In genomic region chr11:54884197-54884828, GRCm38 (mm10) we compare ENCODE assay signal across 9 mouse cellular contexts. TPM values are rescaled to one million over a fixed set of nuclear protein-coding genes. Genes with fewer than 3 reads are reported as not detected.
DNase-seq lines count a peak whose midpoint lies in the region; ATAC-seq and TF ChIP-seq lines count a peak whose summit lies in the region.
"Had no signal": no experiment of that assay in that cellular context is flagged by ENCODE, and none has a peak within 500 bp of the region (broad histone marks: within the 10 kb centered on the region; RNA-seq: fewer than 3 reads in every experiment).

No protein-coding gene starts in this region.

- no peaks in the 10 kb centered on the region for H3K27me3 ChIP-seq in heart, embryonic 13.5 days (replicated peaks)
- no peaks in the 10 kb centered on the region for H3K27me3 ChIP-seq in midbrain, embryonic 11.5 days (ENCODE audit: control insufficient read depth, insufficient read depth, low read length)
- no peaks in the 10 kb centered on the region for H3K27me3 ChIP-seq in midbrain, embryonic 13.5 days
- no peaks in the 10 kb centered on the region for H3K27me3 ChIP-seq in kidney, postnatal 0 days (ENCODE audit: insufficient read depth, low read length)
- no peaks in the 10 kb centered on the region for H3K27me3 ChIP-seq in stomach, embryonic 14.5 days (ENCODE audit: control insufficient read depth, insufficient read depth, low read length)
- H3K27me3 ChIP-seq: neural tube, embryonic 13.5 days had no signal

- ATAC-seq in heart, embryonic 13.5 days (ENCODE audit: extremely low read depth, insufficient number of reproducible peaks, low FRiP score, low TSS enrichment), result no peak
- no peak for ATAC-seq in midbrain, embryonic 11.5 days (ENCODE audit: low FRiP score)
- no peak for ATAC-seq in midbrain, embryonic 13.5 days
- ATAC-seq in kidney, postnatal 0 days (replicated peaks; ENCODE audit: low FRiP score, low read depth), result no peak
- no peak for ATAC-seq in stomach, embryonic 14.5 days (ENCODE audit: insufficient number of reproducible peaks, insufficient read depth, low FRiP score, low read depth)

- no peaks in the 10 kb centered on the region; the same call in 1 of the 2 replicates for H3K9me3 ChIP-seq in heart, embryonic 13.5 days
- H3K9me3 ChIP-seq in midbrain, embryonic 11.5 days (ENCODE audit: control insufficient read depth, low read length), result no peaks in the 10 kb centered on the region
- no peaks in the 10 kb centered on the region for H3K9me3 ChIP-seq in midbrain, embryonic 13.5 days
- no peaks in the 10 kb centered on the region for H3K9me3 ChIP-seq in kidney, postnatal 0 days (replicated peaks; ENCODE audit: low read length)
- no peaks in the 10 kb centered on the region for H3K9me3 ChIP-seq in stomach, embryonic 14.5 days (ENCODE audit: control insufficient read depth, low read depth, low read length)
- H3K9me3 ChIP-seq: neural tube, embryonic 13.5 days had no signal

- H3K27ac ChIP-seq in heart, embryonic 13.5 days (replicated peaks), result peak overlapping the region; percentile 55
- H3K27ac ChIP-seq in midbrain, embryonic 11.5 days (ENCODE audit: low read depth, low read length), result no peak overlapping the region
- no peak overlapping the region for H3K27ac ChIP-seq in midbrain, embryonic 13.5 days
- H3K27ac ChIP-seq in kidney, postnatal 0 days, result peak overlapping the region; percentile 88
- peak overlapping the region; percentile 11; the same call in 1 of the 2 replicates for H3K27ac ChIP-seq in stomach, embryonic 14.5 days (ENCODE audit: low read length)
- H3K27ac ChIP-seq: neural tube, embryonic 13.5 days had no signal

- 73% methylated on average over 5 of the region's 5 CpGs for WGBS in heart, embryonic 13.5 days
- 82% methylated on average over 5 of the region's 5 CpGs for WGBS in midbrain, embryonic 11.5 days
- WGBS in midbrain, embryonic 13.5 days, result 75% methylated on average over 5 of the region's 5 CpGs
- 78% methylated on average over 5 of the region's 5 CpGs for WGBS in kidney, postnatal 0 days
- WGBS in stomach, embryonic 14.5 days, result 76% methylated on average over 5 of the region's 5 CpGs

- H3K4me2 ChIP-seq in heart, embryonic 13.5 days, result no peak overlapping the region
- no peak overlapping the region for H3K4me2 ChIP-seq in midbrain, embryonic 11.5 days
- H3K4me2 ChIP-seq in midbrain, embryonic 13.5 days (replicated peaks), result no peak overlapping the region
- H3K4me2 ChIP-seq in kidney, postnatal 0 days (ENCODE audit: low read length), result peak overlapping the region; percentile 21
- H3K4me2 ChIP-seq in stomach, embryonic 14.5 days (replicated peaks; ENCODE audit: low read depth, low read length), result no peak overlapping the region
- H3K4me2 ChIP-seq: neural tube, embryonic 13.5 days had no signal

- H3K36me3 ChIP-seq in heart, embryonic 13.5 days, result no peaks in the 10 kb centered on the region
- no peaks in the 10 kb centered on the region for H3K36me3 ChIP-seq in midbrain, embryonic 11.5 days (ENCODE audit: control insufficient read depth, insufficient read depth, low read length)
- no peaks in the 10 kb centered on the region for H3K36me3 ChIP-seq in midbrain, embryonic 13.5 days
- H3K36me3 ChIP-seq in kidney, postnatal 0 days (ENCODE audit: insufficient read depth, low read length), result no peaks in the 10 kb centered on the region
- no peaks in the 10 kb centered on the region for H3K36me3 ChIP-seq in stomach, embryonic 14.5 days (ENCODE audit: control insufficient read depth, insufficient read depth, low read length)
- H3K36me3 ChIP-seq: neural tube, embryonic 13.5 days had no signal

- no peak for TF ChIP-seq CTCF in kidney, postnatal 0 days (IDR thresholded peaks at IDR 0.05; ENCODE audit: low read depth)

- no peak overlapping the region for H3K4me3 ChIP-seq in heart, embryonic 13.5 days
- no peak overlapping the region for H3K4me3 ChIP-seq in midbrain, embryonic 11.5 days (ENCODE audit: low read depth, low read length)
- H3K4me3 ChIP-seq in midbrain, embryonic 13.5 days (replicated peaks), result no peak overlapping the region
- no peak overlapping the region for H3K4me3 ChIP-seq in kidney, postnatal 0 days (replicated peaks; ENCODE audit: low read depth, low read length)
- no peak overlapping the region for H3K4me3 ChIP-seq in stomach, embryonic 14.5 days (ENCODE audit: low read depth, low read length)
- H3K4me3 ChIP-seq: neural tube, embryonic 13.5 days had no signal

- DNase-seq in heart, adult 9 months (ENCODE audit: low spot score in 2 of 2), result no peak
- peak; percentile 67 for DNase-seq in midbrain, embryonic 11.5 days (ENCODE audit: low spot score, missing footprints)
- peak; percentile 38 for DNase-seq in kidney, postnatal 0 days (ENCODE audit: low spot score)
- no peak for DNase-seq in cerebellum, adult 9-11 months
- no peak for DNase-seq in adrenal gland, adult (ENCODE audit: inconsistent age in 2 of 2, low spot score in 1 of 2)

- H3K4me1 ChIP-seq in heart, embryonic 13.5 days, result peaks cover 49% of the 10 kb centered on the region
- H3K4me1 ChIP-seq in midbrain, embryonic 11.5 days (ENCODE audit: control insufficient read depth, insufficient read depth, low read length), result peaks cover 4% of the 10 kb centered on the region; the same call in 1 of the 2 replicates
- H3K4me1 ChIP-seq in midbrain, embryonic 13.5 days (replicated peaks), result peaks cover 6% of the 10 kb centered on the region
- H3K4me1 ChIP-seq in kidney, postnatal 0 days (replicated peaks; ENCODE audit: insufficient read depth, low read length), result peaks cover 27% of the 10 kb centered on the region
- no peaks in the 10 kb centered on the region for H3K4me1 ChIP-seq in stomach, embryonic 14.5 days (ENCODE audit: control insufficient read depth, insufficient read depth, low read length)
- H3K4me1 ChIP-seq: neural tube, embryonic 13.5 days had no signal

- no peak overlapping the region for H3K9ac ChIP-seq in heart, embryonic 13.5 days
- no peak overlapping the region for H3K9ac ChIP-seq in midbrain, embryonic 11.5 days (ENCODE audit: low read length)
- no peak overlapping the region for H3K9ac ChIP-seq in midbrain, embryonic 13.5 days (replicated peaks)
- no peak overlapping the region for H3K9ac ChIP-seq in kidney, postnatal 0 days (ENCODE audit: low read depth, low read length)
- H3K9ac ChIP-seq in stomach, embryonic 14.5 days (replicated peaks; ENCODE audit: low read depth, low read length), result no peak overlapping the region
- H3K9ac ChIP-seq: neural tube, embryonic 13.5 days had no signal

RNA-seq across cellular contexts. Expression of gene Gpx3, which starts 17.9 kb away (rescaled TPM):
- 1,129 and 1,294 TPM in 2 replicates for polyA plus RNA-seq in heart, embryonic 13.5 days (2015; fragmentation: Nextera tagmentation; extraction: Ambion mirVana)
- polyA plus RNA-seq in midbrain, embryonic 11.5 days (2014; fragmentation: Nextera tagmentation; extraction: Ambion mirVana), result 57.2 and 60.5 TPM in 2 replicates
- polyA plus RNA-seq in midbrain, embryonic 13.5 days (2015; fragmentation: Nextera tagmentation; extraction: Ambion mirVana), result 19.6 and 21.4 TPM in 2 replicates
- polyA plus RNA-seq in kidney, postnatal 0 days (2015; fragmentation: Nextera tagmentation; extraction: Ambion mirVana), result 1,362 and 1,474 TPM in 2 replicates
- polyA plus RNA-seq in stomach, embryonic 14.5 days (2014; fragmentation: Nextera tagmentation; extraction: Ambion mirVana), result 197 and 202 TPM in 2 replicates

RNA-seq across cellular contexts. Expression of gene Hint1, which starts 18.1 kb away (rescaled TPM):
- 637 and 710 TPM in 2 replicates for polyA plus RNA-seq in heart, embryonic 13.5 days (2015; fragmentation: Nextera tagmentation; extraction: Ambion mirVana)
- polyA plus RNA-seq in midbrain, embryonic 11.5 days (2014; fragmentation: Nextera tagmentation; extraction: Ambion mirVana), result 694 and 720 TPM in 2 replicates
- polyA plus RNA-seq in midbrain, embryonic 13.5 days (2015; fragmentation: Nextera tagmentation; extraction: Ambion mirVana), result 703 and 771 TPM in 2 replicates
- polyA plus RNA-seq in kidney, postnatal 0 days (2015; fragmentation: Nextera tagmentation; extraction: Ambion mirVana), result 1,015 and 1,085 TPM in 2 replicates
- polyA plus RNA-seq in stomach, embryonic 14.5 days (2014; fragmentation: Nextera tagmentation; extraction: Ambion mirVana), result 672 and 728 TPM in 2 replicates

RNA-seq across cellular contexts. Expression of gene Lyrm7, which starts 23.6 kb away (rescaled TPM):
- 12.2 and 17.2 TPM in 2 replicates for polyA plus RNA-seq in heart, embryonic 13.5 days (2015; fragmentation: Nextera tagmentation; extraction: Ambion mirVana)
- 5.2 and 5.8 TPM in 2 replicates for polyA plus RNA-seq in midbrain, embryonic 11.5 days (2014; fragmentation: Nextera tagmentation; extraction: Ambion mirVana)
- 7.1 and 11.2 TPM in 2 replicates for polyA plus RNA-seq in midbrain, embryonic 13.5 days (2015; fragmentation: Nextera tagmentation; extraction: Ambion mirVana)
- 7.3 and 7.7 TPM in 2 replicates for polyA plus RNA-seq in kidney, postnatal 0 days (2015; fragmentation: Nextera tagmentation; extraction: Ambion mirVana)
- polyA plus RNA-seq in stomach, embryonic 14.5 days (2014; fragmentation: Nextera tagmentation; extraction: Ambion mirVana), result 6.8 and 10.1 TPM in 2 replicates

Comparison
In these comparisons a context has a peak if more than half of its experiments do, and no peak if none do; other contexts are left out.
1. H3K27ac ChIP-seq: peak in heart, embryonic 13.5 days (single experiment), kidney, postnatal 0 days (single experiment) and stomach, embryonic 14.5 days (single experiment); none in midbrain, embryonic 11.5 days (single experiment) and midbrain, embryonic 13.5 days (single experiment).
2. DNase-seq: peak in midbrain, embryonic 11.5 days (single experiment) and kidney, postnatal 0 days (single experiment); none in heart, adult 9 months (0 of 2), cerebellum, adult 9-11 months (single experiment) and adrenal gland, adult (0 of 2).